Mouse (Mus musculus) kidney, adult 2 months (tissue): ENCODE data around the gene Strap. TPM values are rescaled to one million over a fixed set of nuclear protein-coding genes. Genes with fewer than 3 reads are reported as not detected.

Experiments
- DNase-seq: peaks from one replicate; pipeline ENCODE4 v3.0.0; 2021
- H3K27ac ChIP-seq: fragments of 200-500 bp; 2 replicates; pipeline ENCODE4 v1.5.1; 2012; ENCODE audit warnings: low read depth, low read length, control low read depth, inconsistent platforms; ENCODE audit not compliant: insufficient read depth
- H3K27me3 ChIP-seq: fragments of 200-500 bp; replicated peaks from 2 replicates; pipeline ENCODE4 v1.6.1; 2012; ENCODE audit warnings: mild to moderate bottlenecking, moderate library complexity, low read length, inconsistent platforms; ENCODE audit not compliant: control insufficient read depth, insufficient read depth
- H3K36me3 ChIP-seq: fragments of 200-500 bp; 2 replicates; pipeline ENCODE4 v1.6.1; 2012; ENCODE audit warnings: mild to moderate bottlenecking, moderate library complexity, low read length, inconsistent platforms; ENCODE audit not compliant: control insufficient read depth, insufficient read depth
- H3K4me1 ChIP-seq: fragments of 200-500 bp; 2 replicates; pipeline ENCODE4 v1.6.1; 2011; ENCODE audit warnings: low read length; ENCODE audit not compliant: control insufficient read depth, insufficient read depth
- H3K4me3 ChIP-seq: fragments of 200-500 bp; 2 replicates; pipeline ENCODE4 v1.5.1; 2011; ENCODE audit warnings: mild to moderate bottlenecking, low read depth, low read length, control low read depth; ENCODE audit not compliant: insufficient read depth
- CTCF ChIP-seq: fragments of 200-500 bp; conservative IDR thresholded peaks from 2 replicates; pipeline ENCODE4 v1.5.1; 2011; ENCODE audit warnings: low read depth, mild to moderate bottlenecking, control low read depth, low read length, moderate library complexity, mixed read lengths; ENCODE audit not compliant: insufficient read depth, insufficient read length
- POLR2A ChIP-seq: fragments of 200-500 bp; IDR thresholded peaks from one replicate; pipeline ENCODE4 v1.6.1; 2011; ENCODE audit warnings: low read depth, low read length, control low read depth
- WGBS: fragments of 180-500 bp; shearing (Covaris S2); methylation state at CpG from one replicate; pipeline ENCODE4 v1.1.7; 2018; 5-methylcytosine and 5-hydroxymethylcytosine counted together
- polyA plus RNA-seq: library from polyadenylated mRNA; depleted of rRNA; stranded (reverse); fragments of >200 nt; gene quantifications from 2 replicates; pipeline ENCODE4 v1.2.3, GENCODE M21; 2012

Strap gene
- polyA plus RNA-seq, 1 experiment, result 29.7 TPM

DNA sequence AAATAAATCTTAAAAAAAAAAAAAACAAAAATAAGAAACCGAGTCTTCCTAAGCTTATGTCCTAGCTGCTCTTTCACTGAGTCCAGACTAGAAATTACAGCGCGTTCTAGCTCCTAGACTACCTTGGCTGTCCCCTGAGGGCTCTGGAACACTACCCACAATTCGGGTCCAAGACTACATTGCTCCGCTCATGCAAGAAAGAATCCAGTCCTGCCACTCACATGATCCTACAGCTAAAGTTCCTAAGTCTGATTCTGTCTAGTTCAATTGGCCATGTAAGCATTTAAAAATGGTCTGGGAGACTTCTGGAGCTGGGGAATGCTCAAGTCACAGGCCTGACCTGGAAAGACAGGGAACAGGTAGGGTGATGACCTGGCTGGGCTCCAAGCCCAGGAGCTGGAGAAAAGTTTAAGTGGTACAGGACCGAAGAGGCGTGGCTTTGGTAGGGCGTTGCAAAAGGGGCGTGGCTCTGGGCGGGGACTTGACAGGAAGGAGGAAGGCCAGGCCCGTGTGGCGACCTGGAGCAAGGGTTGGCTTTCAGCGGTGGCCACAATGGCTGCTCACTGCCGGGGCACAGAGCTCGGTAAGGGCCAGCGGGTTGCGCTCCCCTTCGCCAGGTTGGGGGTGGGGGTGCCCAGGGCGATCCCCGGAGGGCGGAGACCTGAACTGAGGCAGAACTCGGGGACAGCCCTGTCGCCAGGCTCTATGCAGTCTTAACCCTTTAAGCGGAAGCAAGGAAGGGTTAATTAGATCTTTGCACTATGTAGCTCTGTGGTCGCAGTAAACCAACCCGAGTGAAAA is 19.4 kb downstream of the Strap start, which contains the start of gene Dera:
TSS of gene Dera (plus strand) at position 491 of the 801 bp plus-strand sequence.
- DNase-seq, result peak; percentile 96
- no peaks in the 10 kb centered on the region for H3K36me3 ChIP-seq
- 7% methylated on average over 26 of the region's 26 CpGs for WGBS
- H3K4me3 ChIP-seq, result peak within 1 kb of the TSS; percentile 89
- peaks cover 25% of the 10 kb centered on the region for H3K4me1 ChIP-seq
- TF ChIP-seq POLR2A (peak; percentile 77), CTCF (no peak)
- peak within 1 kb of the TSS; percentile 87 for H3K27ac ChIP-seq
- H3K27me3 ChIP-seq, result no peaks in the 10 kb centered on the region

DNA sequence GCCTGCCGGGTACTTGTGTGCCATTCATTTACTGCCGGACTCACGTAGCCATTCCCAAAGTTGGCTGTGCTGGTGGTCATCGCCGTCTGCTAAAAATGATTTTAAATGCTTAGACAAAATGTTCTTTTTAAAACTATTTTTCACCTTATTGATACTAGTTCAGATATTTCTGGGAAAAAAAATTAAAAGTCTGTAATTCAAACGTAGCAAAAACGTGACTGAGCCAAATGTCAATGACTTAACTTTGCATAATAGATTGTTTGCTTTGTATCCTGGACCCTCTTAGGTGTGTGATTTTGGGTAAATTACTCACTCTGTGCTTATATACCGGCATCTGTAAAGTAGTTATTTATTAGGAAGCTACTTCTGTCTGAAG is 20.0 kb downstream of the Strap start:
- H3K27ac ChIP-seq, result peak overlapping the region; percentile 87
- H3K4me3 ChIP-seq, result peak overlapping the region; percentile 89
- peaks cover 31% of the 10 kb centered on the region for H3K4me1 ChIP-seq
- TF ChIP-seq CTCF (no peak), POLR2A (no peak)
- 1% methylated on average over 8 of the region's 8 CpGs for WGBS
- no peaks in the 10 kb centered on the region for H3K36me3 ChIP-seq
- no peak for DNase-seq
- no peaks in the 10 kb centered on the region for H3K27me3 ChIP-seq

DNA sequence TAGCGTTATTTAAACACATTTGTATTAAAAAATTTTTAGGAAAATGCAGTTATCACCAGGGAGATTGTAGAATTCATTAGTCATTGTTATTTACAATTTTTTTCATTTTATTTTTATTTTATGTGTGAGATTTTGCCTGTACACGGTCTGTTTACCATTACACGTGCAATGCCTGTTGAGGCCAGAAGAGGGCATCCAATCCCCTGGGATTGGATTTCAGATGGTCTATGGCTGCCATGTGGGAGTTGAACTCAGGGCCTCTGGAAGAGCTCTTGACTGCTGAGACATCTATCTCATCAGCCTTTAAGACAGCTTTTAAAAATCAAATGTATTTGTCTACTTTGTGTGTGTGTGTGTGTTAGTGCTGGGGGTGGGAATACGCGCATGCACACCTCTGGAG is 21.4 kb downstream of the Strap start:
- WGBS, result 65% methylated on average over 5 of the region's 5 CpGs
- peak; percentile 45 for DNase-seq
- H3K27me3 ChIP-seq, result no peaks in the 10 kb centered on the region
- TF ChIP-seq POLR2A (no peak), CTCF (peak; percentile 71)
- H3K4me3 ChIP-seq, result no peak overlapping the region
- no peaks in the 10 kb centered on the region for H3K36me3 ChIP-seq
- no peak overlapping the region for H3K27ac ChIP-seq
- H3K4me1 ChIP-seq, result peaks cover 31% of the 10 kb centered on the region

DNA sequence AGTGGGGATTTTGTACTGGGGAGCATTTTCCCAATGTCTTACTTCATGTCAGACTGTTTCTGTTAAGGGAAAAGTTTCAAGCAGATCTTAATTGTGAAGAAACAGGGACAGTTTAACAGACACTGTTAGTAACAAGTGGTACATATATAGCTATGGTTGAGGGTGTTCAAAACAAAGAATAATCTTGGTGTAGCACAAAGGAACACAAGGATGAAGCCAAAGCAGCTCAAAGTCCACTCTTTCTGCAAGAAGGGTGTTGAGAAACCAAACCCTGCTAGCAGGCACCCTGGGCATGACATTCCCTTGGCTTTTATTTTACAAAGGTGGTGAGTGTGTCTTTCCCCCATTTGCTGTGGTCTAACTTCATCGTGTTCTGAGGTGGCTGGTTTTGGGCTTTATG is 23.0 kb downstream of the Strap start:
- TF ChIP-seq CTCF, result no peak
- no peak for TF ChIP-seq POLR2A
- Histone ChIP-seq H3K4me1 (peaks cover 25% of the 10 kb centered on the region), H3K36me3 (no peaks in the 10 kb centered on the region), H3K27ac (no peak overlapping the region), H3K4me3 (no peak overlapping the region), H3K27me3 (no peaks in the 10 kb centered on the region)
- WGBS, result 89% methylated on average over 1 of the region's 1 CpGs
- DNase-seq, result peak; percentile 43

DNA sequence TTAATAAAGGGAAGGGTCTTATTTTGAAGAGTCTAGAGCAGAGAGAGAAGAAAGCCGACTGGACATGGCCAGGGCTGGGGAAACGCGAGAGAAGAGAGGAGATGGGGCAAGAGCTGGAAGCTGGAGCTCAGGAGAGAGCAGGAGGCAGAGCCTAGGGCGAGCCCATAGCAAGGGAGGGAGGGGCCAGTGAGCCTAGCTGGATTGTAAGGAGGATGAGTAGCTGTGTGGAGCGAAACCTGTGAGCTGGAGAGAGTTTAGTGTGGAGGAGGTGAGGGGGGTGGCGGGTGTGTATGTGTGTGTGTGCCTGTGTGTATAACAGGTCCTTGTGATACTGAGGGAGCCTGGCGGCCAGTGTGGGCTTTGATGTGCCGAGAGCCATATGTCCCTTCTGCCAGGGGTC is 24.8 kb downstream of the Strap start:
- Histone ChIP-seq H3K27ac (no peak overlapping the region), H3K36me3 (no peaks in the 10 kb centered on the region), H3K4me1 (peaks cover 22% of the 10 kb centered on the region), H3K4me3 (no peak overlapping the region), H3K27me3 (no peaks in the 10 kb centered on the region)
- WGBS, result 62% methylated on average over 8 of the region's 8 CpGs
- TF ChIP-seq CTCF, result no peak
- TF ChIP-seq POLR2A, result no peak
- DNase-seq, result no peak

DNA sequence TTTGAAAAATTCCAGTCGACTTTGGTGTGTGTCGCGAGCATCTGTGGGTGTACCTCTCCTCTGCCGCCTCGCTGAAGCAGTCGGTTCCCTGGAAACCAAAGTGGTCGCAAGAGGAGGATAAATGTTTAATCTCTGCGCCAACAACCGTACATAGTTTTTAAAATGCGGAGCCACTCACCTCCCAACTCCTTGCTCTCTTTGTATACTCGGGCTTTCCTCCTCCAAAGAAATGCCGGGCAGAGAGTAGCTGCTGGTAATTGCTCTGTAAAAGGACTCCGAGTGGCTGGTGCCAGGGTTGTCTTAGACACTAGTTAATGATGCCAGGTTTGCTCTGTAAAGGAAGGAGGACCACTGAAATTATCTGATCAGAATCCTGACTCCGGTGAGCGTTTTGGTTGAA is 26.1 kb downstream of the Strap start:
- TF ChIP-seq POLR2A, result no peak
- no peak for TF ChIP-seq CTCF
- Histone ChIP-seq H3K4me3 (no peak overlapping the region), H3K36me3 (no peaks in the 10 kb centered on the region), H3K27me3 (no peaks in the 10 kb centered on the region), H3K27ac (no peak overlapping the region), H3K4me1 (peaks cover 25% of the 10 kb centered on the region)
- no peak for DNase-seq
- 60% methylated on average over 15 of the region's 15 CpGs for WGBS

DNA sequence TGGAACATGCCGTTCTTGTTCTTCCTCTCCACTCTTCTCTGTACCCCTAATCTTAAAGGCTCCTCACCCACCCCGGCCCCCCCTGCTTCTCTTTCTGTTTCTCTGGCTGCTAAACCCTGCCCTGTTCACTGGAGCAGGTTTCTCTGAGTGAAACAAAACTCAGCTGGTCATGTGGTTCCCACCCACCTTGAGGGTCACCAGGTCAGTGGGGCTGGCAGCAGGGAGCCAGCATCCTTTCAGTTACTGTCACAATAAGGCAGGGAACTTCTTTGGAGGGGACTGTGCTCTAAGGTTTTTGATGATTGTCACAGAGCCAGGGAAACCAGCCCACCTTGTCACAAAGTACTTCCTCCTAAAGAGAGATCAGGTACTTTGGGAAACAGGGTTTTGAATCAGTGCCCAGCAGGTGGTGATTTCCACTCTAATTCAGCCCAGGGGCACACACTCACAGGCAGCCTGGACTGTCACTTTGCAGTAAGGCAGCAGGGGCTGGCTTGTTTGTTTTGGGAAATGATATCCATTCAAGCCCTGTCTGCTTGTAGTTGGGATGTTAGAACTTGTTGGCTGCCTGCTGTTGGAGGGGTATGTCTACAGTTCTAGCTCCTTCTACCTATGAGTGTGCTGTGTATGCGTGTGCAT is 29.8 kb downstream of the Strap start:
- TF ChIP-seq POLR2A, result no peak
- no peak for TF ChIP-seq CTCF
- Histone ChIP-seq H3K36me3 (no peaks in the 10 kb centered on the region), H3K27ac (no peak overlapping the region), H3K4me3 (no peak overlapping the region), H3K27me3 (no peaks in the 10 kb centered on the region), H3K4me1 (peaks cover 10% of the 10 kb centered on the region)
- peak; percentile 34 for DNase-seq
- 47% methylated on average over 3 of the region's 3 CpGs for WGBS
